Mouse (Mus musculus) small intestine, adult 2 months (tissue): Measurements from ENCODE around the gene Arpc5.

Experiments used
- CTCF ChIP-seq: fragments of 200-500 bp; IDR thresholded peaks from 2 replicates; pipeline ENCODE4 v1.5.1; 2012; ENCODE audit warnings: low read depth, mild to moderate bottlenecking, control low read depth, inconsistent platforms, low read length, moderate library complexity, mixed read lengths; ENCODE audit not compliant: insufficient replicate concordance, insufficient read length; ENCODE audit errors: extremely low read depth
- POLR2A ChIP-seq: fragments of 200-500 bp; IDR thresholded peaks from 2 replicates; pipeline ENCODE4 v1.6.1; 2012; ENCODE audit warnings: low read depth, mild to moderate bottlenecking, control low read depth, inconsistent platforms, low read length, moderate library complexity

DNA sequence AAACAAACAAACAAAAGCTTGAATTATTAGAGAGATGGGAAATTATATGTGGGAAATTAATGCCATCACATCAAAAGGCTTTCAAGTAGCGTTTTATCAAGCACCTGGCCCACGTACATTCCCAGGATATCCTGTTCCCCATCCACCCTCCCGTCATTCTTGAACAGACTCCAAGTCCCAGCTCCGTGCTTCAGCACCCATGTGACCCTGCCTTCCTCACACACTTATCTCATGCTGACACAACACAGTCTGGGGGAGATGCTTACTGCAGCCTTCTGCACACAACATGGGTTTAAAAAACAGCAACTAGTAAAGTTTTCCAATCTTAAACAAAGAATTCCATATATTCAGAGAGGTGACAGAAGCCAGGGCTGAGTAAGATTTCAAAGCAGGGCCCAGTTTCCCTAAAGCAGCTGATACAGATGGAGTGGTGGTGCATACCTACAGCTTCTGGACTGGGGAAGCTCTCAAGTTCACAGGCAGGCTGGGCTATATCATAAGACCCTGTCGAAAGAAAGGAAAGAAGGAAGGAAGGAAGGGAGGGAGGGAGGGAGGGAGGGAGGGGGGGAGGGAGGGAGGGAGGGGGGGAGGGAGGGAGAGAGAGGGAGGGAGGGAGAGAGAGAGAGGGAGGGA lies 38.6 kb upstream of the Arpc5 start:
- TF ChIP-seq CTCF (no peak), POLR2A (no peak)
